Mouse (Mus musculus) hindbrain, postnatal 0 days (tissue): ENCODE measurements around the gene Apobec4. TPM values are rescaled to one million over a fixed set of nuclear protein-coding genes. Genes with fewer than 3 reads are reported as not detected.

ENCODE experiments used
- ATAC-seq: fragments of 200-750 bp; cut with Nextera tagmentation; 2 replicates; pipeline ENCODE4 v1.8.0; 2017; ENCODE audit warnings: mild to moderate bottlenecking, moderate TSS enrichment, moderate library complexity
- DNase-seq: peaks from one replicate; pipeline ENCODE4 v3.0.0-alpha.2; 2015; ENCODE audit warnings: low spot score
- H3K27ac ChIP-seq: fragments of 300-500 bp; sonication (generic); 2 replicates; pipeline ENCODE4 v1.5.1; 2014; ENCODE audit warnings: mild to moderate bottlenecking
- H3K27me3 ChIP-seq: fragments of 300-500 bp; sonication (generic); 2 replicates; pipeline ENCODE4 v1.6.1; 2014; ENCODE audit warnings: low read length, mixed read lengths; ENCODE audit not compliant: insufficient read depth
- H3K36me3 ChIP-seq: fragments of 300-500 bp; sonication (generic); 2 replicates; pipeline ENCODE4 v1.6.1; 2014; ENCODE audit warnings: low read length, mixed read lengths; ENCODE audit not compliant: insufficient read depth
- H3K4me1 ChIP-seq: fragments of 300-500 bp; sonication (generic); 2 replicates; pipeline ENCODE4 v1.6.1; 2014; ENCODE audit warnings: antibody characterized with exemption, low read length, mixed read lengths; ENCODE audit not compliant: insufficient read depth
- H3K4me2 ChIP-seq: fragments of 300-500 bp; sonication (generic); 2 replicates; pipeline ENCODE4 v1.6.1; 2014; ENCODE audit warnings: low read depth, mild to moderate bottlenecking, low read length, moderate library complexity, mixed read lengths
- H3K4me3 ChIP-seq: fragments of 300-500 bp; sonication (generic); 2 replicates; pipeline ENCODE4 v1.5.1; 2014; ENCODE audit warnings: low read length
- H3K9ac ChIP-seq: fragments of 300-500 bp; sonication (generic); replicated peaks from 2 replicates; pipeline ENCODE4 v1.6.1; 2014; ENCODE audit warnings: mild to moderate bottlenecking, low read length, moderate library complexity, mixed read lengths
- H3K9me3 ChIP-seq: fragments of 300-500 bp; sonication (generic); 2 replicates; pipeline ENCODE4 v1.6.1; 2016; ENCODE audit warnings: low read length, mixed read lengths
- CTCF ChIP-seq: IDR thresholded peaks from 2 replicates; pipeline ENCODE4 v1.5.1; 2016; ENCODE audit warnings: antibody characterized with exemption, control low read depth, low read depth
- WGBS: fragments of 180-500 bp; shearing (Covaris S2); extraction: QIAGEN DNeasy Blood & Tissue Kit; methylation state at CpG from one replicate; pipeline ENCODE4 v1.1.7; 2014; 5-methylcytosine and 5-hydroxymethylcytosine counted together
- polyA plus RNA-seq: library from polyadenylated mRNA; unstranded; fragments of >200 nt; fragmentation: Nextera tagmentation; extraction: Ambion mirVana; gene quantifications from 2 replicates; pipeline ENCODE4 v1.2.1, GENCODE M21; 2015
- total RNA-seq: library from RNA; depleted of rRNA; stranded (reverse); fragments of >200 nt; gene quantifications from 2 replicates; pipeline ENCODE4 v1.2.3, GENCODE M21; 2014

Apobec4 gene
- total and polyA plus RNA-seq, 2 experiments from 2014 or later = not detected

DNA sequence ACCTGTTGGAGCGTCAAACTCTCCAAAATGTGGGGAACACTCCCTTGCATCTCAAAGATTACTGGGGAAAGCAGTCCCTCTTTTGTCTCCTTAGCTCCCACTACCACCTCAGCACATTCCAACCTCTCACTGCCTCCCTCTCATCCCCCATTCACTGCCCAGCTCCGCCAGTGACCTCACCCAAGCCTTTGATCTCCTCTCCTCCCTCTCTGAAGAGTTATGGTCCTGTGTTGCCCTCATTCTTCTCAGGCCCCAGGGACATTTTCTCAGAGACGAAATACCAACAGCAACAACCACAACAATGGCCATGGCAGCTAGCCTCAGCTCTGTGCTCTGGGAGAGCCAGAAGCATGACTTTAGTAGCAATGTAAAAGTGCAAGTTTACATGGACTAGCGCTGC lies 40.9 kb downstream of the Apobec4 start:
- Histone ChIP-seq H3K4me3 (no peak overlapping the region), H3K27me3 (no peaks in the 10 kb centered on the region), H3K4me2 (no peak overlapping the region), H3K36me3 (no peaks in the 10 kb centered on the region), H3K9ac (no peak overlapping the region), H3K9me3 (no peaks in the 10 kb centered on the region), H3K4me1 (no peaks in the 10 kb centered on the region), H3K27ac (no peak overlapping the region)
- TF ChIP-seq CTCF = no peak
- DNase-seq (no peak), ATAC-seq (no peak)
- WGBS = 40% methylated on average over 4 of the region's 4 CpGs

DNA sequence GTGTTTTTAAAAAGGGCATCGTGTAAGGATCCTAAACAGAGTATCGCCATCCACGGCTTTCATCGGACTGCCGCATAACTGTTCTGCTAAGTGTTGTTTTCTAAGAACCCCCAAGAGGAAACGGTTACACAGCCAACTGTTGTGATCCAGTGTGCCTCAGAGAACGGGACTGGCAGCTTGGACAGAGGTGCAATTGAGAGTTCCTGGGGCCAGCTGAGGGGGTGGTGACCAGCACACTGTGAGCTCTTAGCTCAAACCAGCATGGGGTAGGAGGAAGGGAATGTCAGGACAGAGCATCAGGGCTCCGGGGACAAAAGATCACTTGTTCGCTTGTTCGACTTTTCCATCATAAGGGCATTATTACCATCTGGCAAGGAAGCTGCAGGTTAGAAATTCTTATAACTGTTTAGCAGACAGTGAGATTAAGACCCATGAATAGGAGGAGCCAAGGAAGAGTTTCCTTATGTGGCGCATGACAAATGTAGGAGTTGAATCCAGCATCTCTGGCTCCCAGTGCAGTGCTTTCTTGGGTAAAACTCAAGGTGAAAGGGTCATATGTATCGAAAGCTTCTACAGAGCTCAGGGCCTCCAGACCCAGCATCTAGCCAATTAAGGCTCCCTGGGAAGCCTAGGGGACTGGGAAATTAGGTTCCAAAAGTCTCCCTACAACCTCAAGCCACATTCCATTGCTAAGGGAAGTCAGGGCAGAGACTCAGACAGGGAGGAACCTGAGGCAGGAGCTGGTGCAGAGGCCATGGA lies 42.6 kb downstream of the Apobec4 start:
- H3K9me3 ChIP-seq = no peaks in the 10 kb centered on the region
- no peaks in the 10 kb centered on the region for H3K4me1 ChIP-seq
- WGBS = 15% methylated on average over 12 of the region's 12 CpGs
- peak; percentile 59 for DNase-seq
- H3K27me3 ChIP-seq = no peaks in the 10 kb centered on the region
- TF ChIP-seq CTCF = no peak
- H3K4me2 ChIP-seq = no peak overlapping the region
- ATAC-seq = peak; percentile 83
- H3K9ac ChIP-seq = no peak overlapping the region
- H3K4me3 ChIP-seq = no peak overlapping the region
- H3K36me3 ChIP-seq = no peaks in the 10 kb centered on the region
- H3K27ac ChIP-seq = peak overlapping the region; percentile 38; the same call in 1 of the 2 replicates

DNA sequence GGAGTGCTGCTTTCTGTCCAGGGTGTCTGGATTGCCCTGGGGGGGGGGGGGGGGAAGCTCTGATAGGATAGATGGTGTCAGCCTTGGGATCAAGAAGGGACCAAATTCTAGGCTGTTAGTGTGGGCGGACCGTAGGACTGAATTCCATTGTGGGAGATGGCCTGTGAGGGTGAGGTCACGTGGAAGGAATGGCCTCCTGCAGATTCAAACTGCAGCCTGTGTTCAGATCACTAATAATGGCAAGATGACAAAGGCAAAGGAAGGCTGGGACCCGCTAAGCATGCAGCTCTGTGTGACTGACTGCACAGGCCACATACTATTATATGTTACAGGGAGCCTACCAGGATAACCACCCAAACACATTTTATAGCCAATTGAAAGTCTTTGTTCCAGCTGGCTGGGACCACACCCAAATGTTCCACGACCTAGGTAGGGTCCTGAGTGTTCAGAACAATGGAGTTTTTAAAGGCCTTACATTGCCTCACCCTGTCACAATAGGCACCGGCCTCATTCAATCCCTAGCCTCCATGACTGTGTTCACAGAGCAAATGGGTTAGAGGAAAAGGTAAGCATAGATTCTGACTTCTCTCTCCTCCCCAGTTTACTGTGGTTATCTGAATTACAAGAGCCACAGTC lies 43.3 kb downstream of the Apobec4 start:
- no peaks in the 10 kb centered on the region for H3K9me3 ChIP-seq
- H3K27ac ChIP-seq = peak overlapping the region; percentile 38; the same call in 1 of the 2 replicates
- ATAC-seq (no peak), DNase-seq (no peak)
- H3K9ac ChIP-seq = no peak overlapping the region
- H3K36me3 ChIP-seq = no peaks in the 10 kb centered on the region
- no peaks in the 10 kb centered on the region for H3K27me3 ChIP-seq
- no peak for TF ChIP-seq CTCF
- no peak overlapping the region for H3K4me3 ChIP-seq
- no peaks in the 10 kb centered on the region for H3K4me1 ChIP-seq
- H3K4me2 ChIP-seq = no peak overlapping the region
- WGBS = 32% methylated on average over 6 of the region's 6 CpGs

- no peaks in the 10 kb centered on the region for H3K9me3 ChIP-seq
- H3K4me2 ChIP-seq = no peak overlapping the region
- H3K27ac ChIP-seq = no peak overlapping the region
- no peaks in the 10 kb centered on the region for H3K4me1 ChIP-seq
- DNase-seq (no peak), ATAC-seq (no peak)
- no peaks in the 10 kb centered on the region for H3K36me3 ChIP-seq
- H3K27me3 ChIP-seq = no peaks in the 10 kb centered on the region
- no peak overlapping the region for H3K9ac ChIP-seq
- 66% methylated on average over 8 of the region's 8 CpGs for WGBS
- no peak overlapping the region for H3K4me3 ChIP-seq
- no peak for TF ChIP-seq CTCF
Measured at GRCm38 (mm10) chr1:152795688-152796255, 45.4 kb downstream of the Apobec4 start.

GRCm38 (mm10) chr1:152796683-152797263 lies 46.4 kb downstream of the Apobec4 start:
- H3K9ac ChIP-seq = no peak overlapping the region
- no peak for DNase-seq
- H3K9me3 ChIP-seq = no peaks in the 10 kb centered on the region
- WGBS = 82% methylated on average over 8 of the region's 8 CpGs
- no peak overlapping the region for H3K4me3 ChIP-seq
- ATAC-seq = no peak
- no peaks in the 10 kb centered on the region for H3K4me1 ChIP-seq
- no peak for TF ChIP-seq CTCF
- no peaks in the 10 kb centered on the region for H3K36me3 ChIP-seq
- no peak overlapping the region for H3K4me2 ChIP-seq
- no peaks in the 10 kb centered on the region for H3K27me3 ChIP-seq
- no peak overlapping the region for H3K27ac ChIP-seq

- Histone ChIP-seq H3K9ac (no peak overlapping the region), H3K36me3 (no peaks in the 10 kb centered on the region), H3K27ac (no peak overlapping the region), H3K9me3 (no peaks in the 10 kb centered on the region), H3K4me2 (no peak overlapping the region), H3K4me1 (no peaks in the 10 kb centered on the region), H3K27me3 (no peaks in the 10 kb centered on the region), H3K4me3 (no peak overlapping the region)
- ATAC-seq (no peak), DNase-seq (no peak)
- WGBS = 76% methylated on average over 8 of the region's 9 CpGs
- TF ChIP-seq CTCF = no peak
Measured at GRCm38 (mm10) chr1:152798125-152798524, 47.8 kb downstream of the Apobec4 start.
